Mouse (Mus musculus): ENCODE measurements around the gene Ppp1cc.

Gene Ppp1cc

GRCm38 (mm10) chr5:122157827-122158381, at the start of gene Ppp1cc:
Gene Ppp1cc (plus strand): TSS chr5:122158278.
- no peak for DNase-seq (ENCODE audit: low read depth)

- DNase-seq (ENCODE audit: low read depth), result no peak
Observed at GRCm38 (mm10) chr5:122109325-122110060, 48.6 kb upstream of the Ppp1cc start.

GRCm38 (mm10) chr5:122110625-122111024, 47.5 kb upstream of the Ppp1cc start:
- no peak for DNase-seq (ENCODE audit: low read depth)

- DNase-seq (ENCODE audit: low read depth), result no peak
Observed at GRCm38 (mm10) chr5:122111091-122111932, 46.8 kb upstream of the Ppp1cc start.

DNA sequence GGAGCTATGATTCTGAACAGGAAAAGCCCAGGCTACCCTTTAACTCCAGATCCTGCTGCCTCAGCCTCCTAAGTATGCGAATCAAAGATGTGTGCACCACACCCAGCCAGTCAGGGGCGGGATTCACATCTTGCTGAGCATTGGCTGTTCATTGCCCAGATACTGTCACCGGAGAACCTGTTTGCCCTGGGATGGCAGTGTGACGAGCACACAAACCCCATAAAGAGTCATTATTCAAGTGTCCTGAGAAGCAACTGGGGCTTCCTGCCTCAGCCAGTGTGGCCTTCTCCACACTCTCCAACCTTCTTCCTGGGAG, 46.2 kb upstream of the Ppp1cc start:
- no peak for DNase-seq (ENCODE audit: low read depth)

DNA sequence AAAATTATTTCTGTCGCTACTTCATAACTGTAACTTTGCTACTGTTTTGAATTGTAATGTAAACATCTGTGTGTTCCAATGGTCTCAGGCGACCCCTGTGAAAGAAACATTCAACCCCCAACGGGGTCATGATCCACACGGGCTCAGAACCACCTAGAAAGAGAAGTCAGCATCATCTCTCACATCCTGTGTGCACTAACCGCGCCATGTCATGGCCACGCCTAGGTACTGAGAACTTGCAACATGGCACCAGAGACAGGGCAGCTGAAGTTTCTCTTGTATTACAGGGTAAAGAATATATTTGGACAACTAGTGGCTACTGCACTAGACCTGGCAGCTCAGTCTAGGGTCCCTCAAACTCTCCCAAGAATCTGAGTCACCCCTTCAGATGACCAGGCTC, 44.6 kb upstream of the Ppp1cc start:
- no peak for DNase-seq (ENCODE audit: low read depth)

DNA sequence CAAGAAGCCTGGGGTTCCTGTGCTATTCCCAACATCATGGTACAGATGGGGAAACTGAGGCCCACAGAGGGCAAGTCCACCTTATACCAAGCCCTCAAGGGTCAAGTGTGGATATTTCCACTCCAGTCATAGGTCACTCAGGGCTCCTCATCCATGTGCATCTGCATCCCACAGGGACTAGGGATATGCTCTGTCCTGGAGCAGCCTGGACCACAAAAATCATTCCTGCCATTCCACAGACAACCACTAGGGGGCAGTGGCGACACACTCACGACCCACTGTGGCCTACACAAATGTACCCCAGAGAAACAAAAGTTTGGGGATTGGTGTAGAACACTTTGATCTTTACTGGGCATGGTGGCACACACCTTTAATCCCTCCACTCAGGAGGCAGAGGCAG, 43.9 kb upstream of the Ppp1cc start:
- DNase-seq (ENCODE audit: low read depth), result no peak

- no peak for DNase-seq (ENCODE audit: low read depth)
Observed at GRCm38 (mm10) chr5:122115266-122115763, 42.8 kb upstream of the Ppp1cc start.

GRCm38 (mm10) chr5:122116243-122116642, 41.8 kb upstream of the Ppp1cc start:
- no peak for DNase-seq (ENCODE audit: low read depth)

DNA sequence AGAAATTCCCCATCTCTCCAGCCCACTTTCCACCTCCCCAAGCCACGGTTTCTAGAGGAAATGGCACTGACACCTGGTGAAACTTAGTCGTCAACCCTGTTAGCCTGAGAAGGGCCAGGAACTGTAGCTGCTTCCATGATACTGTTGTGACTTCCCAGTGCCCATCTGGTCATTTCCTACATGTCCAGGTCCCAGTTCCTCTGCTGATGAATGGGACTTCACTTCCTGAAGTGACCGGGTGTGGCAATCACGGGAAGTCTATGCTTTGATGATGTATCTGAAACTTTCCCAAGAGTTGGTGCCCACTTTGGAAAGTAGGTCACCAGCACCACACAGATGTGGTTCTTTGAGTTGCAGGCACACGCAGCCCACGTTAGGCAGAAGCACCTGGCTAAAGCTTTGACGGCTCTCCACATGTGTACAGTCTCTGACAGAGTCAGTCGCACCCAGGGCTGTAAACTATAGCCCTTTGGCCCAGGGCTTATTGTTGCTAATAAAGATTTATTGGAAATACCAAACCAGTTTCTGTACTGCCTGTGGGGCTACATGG, 32.8 kb upstream of the Ppp1cc start:
- DNase-seq (ENCODE audit: low read depth), result no peak

DNA sequence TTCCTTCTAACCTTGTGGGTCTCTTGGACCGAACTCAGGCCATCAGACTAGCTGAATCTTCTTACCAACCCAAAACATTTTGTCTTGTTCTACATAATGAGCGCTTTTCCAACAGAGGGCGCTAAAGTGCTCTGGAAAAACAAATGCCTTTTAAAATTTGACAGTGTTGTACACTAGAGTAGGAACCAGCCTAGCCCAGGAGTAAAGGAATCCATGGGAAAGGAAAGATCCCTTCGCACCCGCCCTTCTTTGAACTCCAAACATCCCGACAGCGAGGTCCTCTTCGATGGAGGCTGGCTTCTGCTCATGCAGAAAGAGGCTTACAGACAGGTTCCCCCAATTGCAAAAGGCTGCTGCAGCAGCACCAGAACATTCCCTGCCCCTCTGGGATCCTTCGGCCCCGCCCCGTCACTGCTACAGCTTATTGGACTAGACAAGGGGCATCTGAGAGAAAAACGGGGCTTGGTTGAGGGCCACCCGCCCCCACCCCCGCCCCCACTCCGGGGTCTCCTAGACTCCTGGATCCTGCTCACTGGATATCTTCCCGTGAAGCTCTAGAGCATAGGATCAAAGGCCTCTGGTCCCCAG, 28.9 kb upstream of the Ppp1cc start:
- DNase-seq (ENCODE audit: low read depth), result peak; percentile 46

DNA sequence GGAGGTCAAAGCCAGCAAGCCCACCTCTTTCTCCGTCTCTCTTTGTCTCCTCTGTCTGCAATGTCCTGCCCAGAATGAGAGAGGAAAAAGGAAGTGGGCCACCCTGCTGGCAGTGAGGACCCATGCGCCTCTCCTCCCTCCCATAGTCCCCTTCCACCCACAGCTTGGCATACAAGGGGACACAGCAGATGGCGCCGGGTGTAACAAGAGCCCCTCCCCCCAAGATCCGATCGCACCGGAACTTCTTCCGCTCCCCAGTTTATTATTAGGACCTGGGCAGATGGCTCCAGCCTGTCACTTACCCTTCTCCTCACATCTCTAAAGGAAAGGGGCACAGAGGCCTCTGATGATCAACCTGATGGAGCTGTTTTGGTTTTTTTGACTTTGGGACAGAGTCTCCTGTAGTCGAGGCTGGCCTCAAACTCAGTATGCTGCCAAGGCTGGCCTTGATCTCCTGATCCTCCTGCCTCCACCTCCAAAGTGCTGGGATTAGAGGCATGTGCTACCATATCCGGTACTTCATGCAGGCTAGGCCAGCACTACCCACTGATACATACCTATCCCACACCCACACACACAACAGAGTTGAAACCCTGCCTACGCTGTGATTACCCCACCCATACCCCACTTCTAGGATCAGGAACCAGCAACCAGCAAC, 27.6 kb upstream of the Ppp1cc start:
- no peak for DNase-seq (ENCODE audit: low read depth)

GRCm38 (mm10) chr5:122131076-122132051, 26.7 kb upstream of the Ppp1cc start:
- DNase-seq (ENCODE audit: low read depth), result peak; percentile 30

- no peak for DNase-seq (ENCODE audit: low read depth)
Observed at GRCm38 (mm10) chr5:122132167-122133049, 25.7 kb upstream of the Ppp1cc start.

GRCm38 (mm10) chr5:122133050-122133389, 25.1 kb upstream of the Ppp1cc start:
- DNase-seq (ENCODE audit: low read depth), result no peak

- DNase-seq (ENCODE audit: low read depth), result no peak
Observed at GRCm38 (mm10) chr5:122134395-122135289, 23.4 kb upstream of the Ppp1cc start.

DNA sequence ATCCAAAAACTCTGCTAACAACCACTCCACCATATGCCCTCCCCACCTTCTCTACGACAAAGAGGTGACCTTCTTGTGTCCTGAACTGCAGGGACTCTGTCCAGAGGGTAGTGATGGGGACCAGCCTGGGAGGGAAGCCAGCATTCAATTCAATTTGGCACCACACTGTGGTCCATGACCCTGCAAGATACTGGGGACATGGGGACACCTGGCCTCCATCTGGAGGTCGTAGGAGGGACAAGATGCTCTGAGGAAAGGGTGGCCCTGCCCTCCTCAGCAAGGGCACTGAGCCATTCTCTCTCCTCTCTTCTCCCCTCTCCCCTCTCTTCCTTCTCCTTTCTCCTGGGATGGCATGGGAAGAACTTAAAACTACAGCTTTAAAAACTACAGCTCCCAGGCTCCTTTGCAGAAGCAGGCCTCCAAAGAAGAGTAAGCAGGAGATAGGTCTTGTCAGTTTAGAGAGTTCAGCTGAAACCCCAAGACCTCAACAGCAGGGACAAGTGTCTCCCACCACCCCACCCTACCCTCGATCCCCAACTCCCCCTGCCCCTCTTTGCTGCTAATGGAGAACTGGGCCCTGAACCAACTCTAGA, 22.7 kb upstream of the Ppp1cc start:
- DNase-seq (ENCODE audit: low read depth), result no peak
